Mouse (Mus musculus): ENCODE results near the gene Iqce.
"Not testable (repeated sequence)": the region's sequence is repeated elsewhere in the genome, so short reads cannot be mapped to it uniquely, and the experiment has no call there.

Iqce gene

GRCm38 (mm10) chr5:140704378-140705251, 2.4 kb upstream of the Iqce start, which contains the start of gene Brat1:
Gene Brat1, plus strand, starts transcription at chr5:140705011.
- DNase-seq (ENCODE audit: low spot score): peak; percentile 97

GRCm38 (mm10) chr5:140703480-140704377, 1.6 kb upstream of the Iqce start:
- no peak for DNase-seq (ENCODE audit: low spot score)

- DNase-seq (ENCODE audit: low spot score): no peak
These were observed 519 bp upstream of the Iqce start for GRCm38 (mm10) chr5:140702618-140703175.

DNA sequence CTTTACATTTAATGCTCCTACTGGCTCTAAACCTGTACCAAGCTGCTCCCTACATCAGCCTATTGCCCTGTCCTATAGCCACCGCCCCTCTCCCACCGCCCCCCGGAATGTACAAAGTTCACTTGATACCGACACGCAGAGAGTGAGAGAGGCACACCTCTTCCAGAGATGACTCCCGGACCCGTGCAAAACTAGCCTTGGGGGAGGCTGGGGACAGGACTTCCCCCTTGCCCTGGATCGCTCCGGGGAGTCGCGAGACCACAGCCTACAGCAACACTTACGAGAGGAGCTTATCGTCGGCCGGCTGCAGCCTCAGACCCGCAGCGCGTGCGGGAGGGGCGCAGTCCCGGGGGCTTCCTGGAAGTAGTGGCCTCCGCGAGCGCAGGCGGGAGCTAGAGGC, 517 bp downstream of the Iqce start:
- no peak for DNase-seq (ENCODE audit: low spot score)

- DNase-seq (ENCODE audit: low spot score): no peak
These were observed 2.4 kb downstream of the Iqce start for GRCm38 (mm10) chr5:140699776-140700175.

- DNase-seq (ENCODE audit: low spot score): no peak
These were observed 6.2 kb downstream of the Iqce start for GRCm38 (mm10) chr5:140695987-140696386.

- DNase-seq (ENCODE audit: low spot score): no peak
These were observed 13.7 kb downstream of the Iqce start for GRCm38 (mm10) chr5:140688434-140688833.

- no peak for DNase-seq (ENCODE audit: low spot score)
These were observed 17.6 kb downstream of the Iqce start for GRCm38 (mm10) chr5:140684343-140685148.

- no peak for DNase-seq (ENCODE audit: low spot score)
These were observed 20.1 kb downstream of the Iqce start for GRCm38 (mm10) chr5:140682113-140682512.

DNA sequence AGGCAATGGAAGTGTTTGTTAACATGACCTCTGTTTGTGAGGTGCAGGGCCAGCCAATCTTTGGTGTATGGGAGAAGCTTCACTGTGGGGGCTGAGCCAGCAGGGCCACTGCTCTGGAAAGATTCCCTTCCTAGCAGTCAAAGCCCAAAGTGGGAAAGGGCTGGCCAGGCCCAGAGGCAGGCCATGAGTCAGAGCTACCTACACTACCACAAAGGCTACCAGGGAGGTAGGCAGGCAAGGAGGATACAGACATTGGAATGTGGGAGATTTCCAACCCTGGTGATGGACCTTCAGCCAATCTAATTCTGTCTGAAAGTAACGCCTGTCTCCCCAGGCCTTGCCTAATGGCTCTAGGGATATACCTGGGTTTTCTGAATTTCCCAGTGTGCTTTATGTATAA, 21.2 kb downstream of the Iqce start:
- no peak for DNase-seq (ENCODE audit: low spot score)

DNA sequence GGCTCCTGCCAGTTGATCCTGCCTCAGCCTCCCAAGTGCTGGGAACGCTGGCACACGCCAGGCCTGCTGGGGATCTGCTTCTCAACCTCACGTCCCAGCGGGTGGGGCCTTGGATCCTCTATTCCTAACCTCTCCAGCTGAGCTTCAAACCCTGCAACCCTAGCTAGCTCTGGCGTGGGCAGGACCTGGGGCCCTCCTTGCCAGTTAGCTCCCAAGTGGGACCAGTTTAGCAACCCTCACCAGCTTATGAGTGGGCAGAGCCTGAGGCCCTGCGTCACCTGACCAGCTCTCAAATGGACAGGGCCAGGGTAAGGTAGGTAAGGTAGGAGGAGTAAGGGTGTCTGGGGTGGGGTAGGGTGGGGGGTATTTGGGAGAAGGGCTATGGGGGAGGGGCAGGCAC, 22.1 kb downstream of the Iqce start:
- DNase-seq (ENCODE audit: low spot score): no peak

- DNase-seq (ENCODE audit: low spot score): no peak
These were observed 25.0 kb downstream of the Iqce start for GRCm38 (mm10) chr5:140677137-140677536.

- no peak for DNase-seq (ENCODE audit: low spot score)
These were observed 26.5 kb downstream of the Iqce start for GRCm38 (mm10) chr5:140675640-140676039.

GRCm38 (mm10) chr5:140675079-140675478, 27.1 kb downstream of the Iqce start:
- no peak for DNase-seq (ENCODE audit: low spot score)

- DNase-seq (ENCODE audit: low spot score): no peak
These were observed 28.1 kb downstream of the Iqce start for GRCm38 (mm10) chr5:140674036-140674435.

DNA sequence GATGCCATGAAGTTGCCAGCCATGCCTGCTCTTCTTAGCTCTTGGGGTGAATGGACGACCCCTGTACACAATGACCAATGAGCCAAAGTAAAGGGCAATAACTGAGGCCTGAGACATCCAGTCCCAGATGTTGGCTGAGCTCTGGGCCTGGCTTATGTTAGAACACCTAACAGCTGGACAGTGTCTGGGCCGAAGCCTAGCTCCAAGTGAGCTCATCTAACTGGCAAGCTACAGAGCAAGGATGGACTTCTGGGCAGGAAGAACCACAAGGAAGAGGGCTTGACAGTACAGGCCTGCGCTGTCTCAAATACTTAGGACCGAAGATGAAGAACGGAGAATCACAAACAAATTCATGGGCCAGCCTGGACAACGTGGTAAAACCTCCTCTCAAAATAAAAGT, 29.6 kb downstream of the Iqce start:
- DNase-seq (ENCODE audit: low spot score): not testable (repeated sequence)

DNA sequence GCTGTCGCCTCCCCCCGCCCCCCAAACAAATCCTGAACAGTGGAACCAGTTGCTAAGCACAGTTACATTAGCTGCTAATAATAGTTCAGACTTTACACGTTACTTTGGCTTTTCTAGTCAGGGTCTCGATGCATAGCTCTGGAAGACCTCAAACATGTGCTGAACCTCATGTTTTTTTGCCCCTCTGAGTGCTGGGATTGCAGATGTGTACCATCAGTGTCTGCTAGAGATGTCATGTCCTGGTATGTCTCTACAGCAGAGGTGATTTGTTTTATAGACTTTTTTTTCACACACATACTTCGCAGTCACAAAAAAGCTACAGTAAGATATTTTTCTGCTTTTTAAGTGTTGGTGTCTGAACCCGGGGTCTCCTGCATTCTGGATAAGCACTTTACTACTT, 30.1 kb downstream of the Iqce start:
- no peak for DNase-seq (ENCODE audit: low spot score)

- no peak for DNase-seq (ENCODE audit: low spot score)
These were observed 38.5 kb downstream of the Iqce start for GRCm38 (mm10) chr5:140663621-140664180.

GRCm38 (mm10) chr5:140662741-140663592, 39.2 kb downstream of the Iqce start:
- no peak for DNase-seq (ENCODE audit: low spot score)

DNA sequence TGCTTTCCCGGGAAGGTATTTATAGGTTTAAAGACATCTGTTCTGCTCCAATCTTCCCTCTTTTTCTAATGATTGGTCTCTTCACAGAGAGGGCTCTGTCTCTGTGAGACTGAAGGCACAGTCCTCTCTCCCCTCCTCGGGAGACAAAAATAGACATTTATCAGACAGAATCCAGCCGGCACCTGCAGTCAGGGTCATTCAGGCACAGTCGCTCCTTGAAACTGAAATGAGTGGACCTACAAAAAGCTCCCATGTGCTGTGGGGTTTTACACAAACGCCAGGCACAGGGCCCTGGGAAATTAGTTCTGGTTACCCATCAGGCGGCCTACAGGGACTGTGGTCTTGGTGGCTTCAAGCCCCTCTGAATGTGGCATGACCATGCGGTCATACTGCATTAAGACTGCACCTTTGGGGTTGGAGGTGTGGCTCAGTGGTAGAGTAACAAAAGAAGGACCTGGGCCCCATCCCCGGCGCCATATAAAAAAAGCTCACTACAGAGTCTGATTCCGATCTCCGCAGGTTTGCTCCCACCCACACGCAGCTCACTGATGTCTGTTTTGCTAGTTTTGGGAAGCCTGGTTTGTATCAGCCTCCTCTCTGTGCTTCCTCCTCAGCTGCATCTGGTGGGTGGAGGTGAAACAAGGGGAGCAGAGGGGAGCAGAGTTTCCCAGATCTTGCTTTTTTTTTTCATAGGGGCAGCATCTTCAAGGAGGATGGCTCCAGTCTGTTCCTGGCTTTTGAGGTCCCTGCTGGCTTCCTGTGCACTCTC, 40.1 kb downstream of the Iqce start:
- no peak for DNase-seq (ENCODE audit: low spot score)

Measured in urinary bladder, postnatal 10 days (tissue).